Mouse (Mus musculus) bone marrow macrophage, adult 2 months (primary cell): ENCODE measurements around the gene 1110065P20Rik.

Experiments
- CTCF ChIP-seq: IDR thresholded peaks from 2 replicates; pipeline ENCODE4 v1.5.1; 2012; ENCODE audit warnings: low read depth, mild to moderate bottlenecking, low read length, moderate library complexity
- POLR2A ChIP-seq: IDR thresholded peaks from 2 replicates; pipeline ENCODE4 v1.6.1; 2012; ENCODE audit warnings: mild to moderate bottlenecking, low read depth, low read length, borderline replicate concordance

DNA sequence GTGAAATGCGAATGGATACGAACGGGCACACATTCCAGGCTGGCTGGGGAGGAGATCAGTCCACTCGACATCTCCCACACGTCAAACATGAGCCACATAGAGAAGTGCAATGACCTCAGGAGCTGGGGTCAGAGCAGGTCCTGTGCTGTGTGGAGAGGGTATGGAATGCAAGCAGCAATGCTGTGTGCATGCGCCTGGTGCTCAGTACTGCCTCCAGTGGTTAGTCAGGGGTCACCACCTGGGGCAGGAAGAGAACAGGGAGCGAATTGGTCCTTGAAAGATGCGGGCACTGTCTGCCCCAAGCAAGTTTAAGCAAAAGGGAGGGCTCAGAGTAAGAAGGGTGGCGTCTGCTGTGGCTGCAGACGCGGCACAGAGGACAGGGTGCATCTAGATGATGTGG is 7.5 kb downstream of the 1110065P20Rik start:
- TF ChIP-seq POLR2A, result no peak
- TF ChIP-seq CTCF, result 0 out of 2 replicates have a peak, but pooled peaks have one; percentile 21
